Mouse (Mus musculus) heart, embryonic 16.5 days (tissue): Measurements from ENCODE around the gene Obp1b. TPM values are rescaled to one million over a fixed set of nuclear protein-coding genes. Genes with fewer than 3 reads are reported as not detected.
"Not testable (repeated sequence)": the region's sequence is repeated elsewhere in the genome, so short reads cannot be mapped to it uniquely, and the experiment has no call there.

Experiments used
- ATAC-seq: fragments of 200-750 bp; cut with Nextera tagmentation; replicated peaks from 2 replicates; pipeline ENCODE4 v1.8.0; 2017; ENCODE audit warnings: moderate number of reproducible peaks; ENCODE audit not compliant: insufficient read depth, low FRiP score; ENCODE audit errors: extremely low read depth
- H3K27ac ChIP-seq: fragments of 300-500 bp; sonication (generic); 2 replicates; pipeline ENCODE4 v1.5.1; 2014; ENCODE audit warnings: mild to moderate bottlenecking, low read length, control low read depth, moderate library complexity
- H3K27me3 ChIP-seq: fragments of 300-500 bp; sonication (generic); 2 replicates; pipeline ENCODE4 v1.6.1; 2014; ENCODE audit warnings: low read length, mixed read lengths; ENCODE audit not compliant: control insufficient read depth, insufficient read depth
- H3K36me3 ChIP-seq: fragments of 300-500 bp; sonication (generic); 2 replicates; pipeline ENCODE4 v1.6.1; 2014; ENCODE audit not compliant: control insufficient read depth, insufficient read depth
- H3K4me1 ChIP-seq: fragments of 300-500 bp; sonication (generic); 2 replicates; pipeline ENCODE4 v1.6.1; 2014; ENCODE audit warnings: low read length, mixed read lengths; ENCODE audit not compliant: control insufficient read depth, insufficient read depth
- H3K4me2 ChIP-seq: fragments of 300-500 bp; sonication (generic); 2 replicates; pipeline ENCODE4 v1.6.1; 2014; ENCODE audit warnings: low read depth, mild to moderate bottlenecking, control low read depth, low read length
- H3K4me3 ChIP-seq: fragments of 300-500 bp; sonication (generic); 2 replicates; pipeline ENCODE4 v1.5.1; 2014; ENCODE audit warnings: mild to moderate bottlenecking, control low read depth, low read length
- H3K9ac ChIP-seq: fragments of 300-500 bp; sonication (generic); 2 replicates; pipeline ENCODE4 v1.6.1; 2014; ENCODE audit warnings: low read length, control low read depth
- H3K9me3 ChIP-seq: fragments of 300-500 bp; sonication (generic); replicated peaks from 2 replicates; pipeline ENCODE4 v1.6.1; 2016; ENCODE audit warnings: low read length; ENCODE audit not compliant: control insufficient read depth
- WGBS: fragments of 180-500 bp; shearing (Covaris S2); extraction: QIAGEN DNeasy Blood & Tissue Kit; methylation state at CpG from one replicate; pipeline ENCODE4 v1.1.7; 2014; 5-methylcytosine and 5-hydroxymethylcytosine counted together
- polyA plus RNA-seq: library from polyadenylated mRNA; unstranded; fragments of >200 nt; fragmentation: Nextera tagmentation; extraction: Ambion mirVana; gene quantifications from 2 replicates; pipeline ENCODE4 v1.2.1, GENCODE M21; 2015

Obp1b gene
- not detected in 2 replicates for polyA plus RNA-seq

DNA sequence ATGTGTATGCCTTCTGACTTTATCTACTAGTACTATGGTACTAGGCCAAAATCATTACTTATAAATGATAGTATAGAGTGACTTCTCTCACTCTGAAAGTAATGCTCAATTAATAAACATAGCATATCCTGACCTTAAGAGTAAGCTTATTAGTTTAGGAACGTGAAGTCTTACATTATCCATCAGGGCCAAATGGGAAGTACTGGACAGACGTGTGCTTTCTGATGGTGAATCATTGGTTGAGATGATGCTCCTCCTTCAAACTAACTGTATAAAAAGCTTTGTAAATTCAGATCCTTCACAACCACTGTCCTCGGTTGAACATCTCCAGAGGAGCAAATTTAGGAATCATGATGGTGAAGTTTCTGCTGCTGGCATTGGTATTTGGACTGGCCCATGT lies at the start of gene Obp1b:
Gene Obp1b, plus strand, starts transcription at position 301 of the 400 bp plus-strand sequence.
- H3K4me1 ChIP-seq, ATAC-seq, H3K4me3 ChIP-seq, H3K27ac ChIP-seq, H3K9ac ChIP-seq, H3K4me2 ChIP-seq, H3K27me3 ChIP-seq, H3K36me3 ChIP-seq, H3K9me3 ChIP-seq: not testable (repeated sequence)
- no CpG with 5 or more reads among the region's 3 CpGs for WGBS

- not testable (repeated sequence) for H3K27me3 ChIP-seq, H3K4me2 ChIP-seq, H3K9me3 ChIP-seq, H3K4me1 ChIP-seq, H3K27ac ChIP-seq, H3K9ac ChIP-seq, H3K36me3 ChIP-seq, H3K4me3 ChIP-seq, ATAC-seq
- 40% methylated on average over 1 of the region's 1 CpGs for WGBS
These were observed 15.6 kb downstream of the Obp1b start for GRCm38 (mm10) chrX:78202220-78202619.

DNA sequence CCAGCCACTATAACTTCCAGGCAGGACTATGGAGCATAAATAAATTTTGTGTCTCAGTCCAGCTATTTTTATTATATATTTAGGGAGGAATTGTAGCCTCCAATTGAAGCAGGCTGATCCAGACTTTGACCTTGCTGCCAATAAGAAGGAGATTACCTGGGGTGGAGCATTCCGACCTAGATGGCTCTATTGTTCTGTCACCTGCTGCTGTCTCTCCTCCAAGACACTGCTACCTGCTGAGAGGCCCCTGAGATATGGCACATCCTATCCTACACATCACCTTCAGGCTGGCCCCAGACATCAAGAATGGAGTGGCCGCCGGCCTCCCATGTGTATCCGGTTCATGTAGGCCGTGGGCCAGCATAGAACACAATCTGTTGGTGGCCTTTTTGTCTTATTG lies 16.3 kb downstream of the Obp1b start:
- Histone ChIP-seq H3K4me3 (no peak overlapping the region), H3K4me1 (no peaks in the 10 kb centered on the region)

More for the DNA sequence above, 16.3 kb downstream of the Obp1b start:
- no peak for ATAC-seq
- Histone ChIP-seq H3K9ac (no peak overlapping the region), H3K9me3 (no peaks in the 10 kb centered on the region), H3K4me2 (no peak overlapping the region), H3K27ac (no peak overlapping the region), H3K36me3 (no peaks in the 10 kb centered on the region), H3K27me3 (no peaks in the 10 kb centered on the region)
- 87% methylated on average over 5 of the region's 5 CpGs for WGBS

Other genes starting within 250 kb of the Obp1b start
- gene Obp1a, start 95.4 kb upstream of the Obp1b start, polyA plus RNA-seq, result not detected in 2 replicates
- gene Gm5938, start 61.3 kb upstream of the Obp1b start, polyA plus RNA-seq, result not detected in 2 replicates
- gene Gm14743, start 59.1 kb downstream of the Obp1b start, polyA plus RNA-seq, result not detected in 2 replicates
- gene 4930480E11Rik, start 182.9 kb downstream of the Obp1b start, polyA plus RNA-seq, result not detected in 2 replicates